Mouse (Mus musculus) left cerebral cortex, postnatal 25 days (tissue): ENCODE data around the gene Mrfap1. TPM values are rescaled to one million over a fixed set of nuclear protein-coding genes. Genes with fewer than 3 reads are reported as not detected.
"Not testable (repeated sequence)": the region's sequence is repeated elsewhere in the genome, so short reads cannot be mapped to it uniquely, and the experiment has no call there.

Source experiments
- DNase-seq, 2 experiments: peaks; one replicate each; pipeline ENCODE4 v3.0.0; 2022; ENCODE audit warnings: low spot score in 2 of 2, mixed read lengths in 1 of 2
- intact Hi-C: fragments of 180-260 bp; cut with DNase I; formaldehyde crosslinking; loops from one replicate; pipeline ENCODE4 v1.15.1; 2025
- total RNA-seq, 2 experiments: library from RNA; stranded (reverse); gene quantifications; 2 replicates each; pipeline ENCODE4 v1.2.3; 2021

Mrfap1 gene
- total RNA-seq, 2 experiments from 2014 or later, result 437 to 460 TPM

DNA sequence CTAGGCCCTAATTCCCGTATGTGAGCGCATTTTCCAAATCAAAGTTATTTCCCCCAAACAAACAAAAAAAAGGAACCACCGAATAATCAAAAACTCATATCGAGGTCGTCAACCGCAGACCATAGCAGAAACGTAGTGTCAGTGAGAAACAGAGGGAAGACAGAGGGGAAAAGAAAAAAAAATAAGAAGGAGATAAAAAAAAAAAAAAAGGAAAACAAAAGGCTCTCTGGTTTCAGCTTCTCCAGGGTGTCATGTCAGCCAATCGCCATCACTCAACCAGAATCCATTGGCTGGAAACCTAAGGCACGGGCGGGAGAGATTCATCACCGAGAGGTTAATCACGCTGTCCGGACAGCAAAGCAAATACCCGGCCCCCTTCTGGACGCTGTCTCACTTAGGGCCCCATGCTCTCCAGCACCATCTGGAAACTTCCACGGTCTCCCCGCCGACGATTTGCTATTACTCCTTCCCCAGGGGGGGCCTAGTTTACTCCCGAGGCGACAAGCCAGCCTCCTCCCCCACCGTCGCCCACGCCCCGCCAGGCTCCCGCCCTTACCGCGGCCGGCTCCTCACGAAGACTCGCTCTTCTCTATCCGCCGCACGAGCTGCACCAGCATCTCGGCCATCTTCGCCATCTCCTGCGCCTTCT is 801 bp downstream of the Mrfap1 start:
- intact Hi-C loops, result not testable (repeated sequence)
- peak; percentile 75 to 79 for DNase-seq

DNA sequence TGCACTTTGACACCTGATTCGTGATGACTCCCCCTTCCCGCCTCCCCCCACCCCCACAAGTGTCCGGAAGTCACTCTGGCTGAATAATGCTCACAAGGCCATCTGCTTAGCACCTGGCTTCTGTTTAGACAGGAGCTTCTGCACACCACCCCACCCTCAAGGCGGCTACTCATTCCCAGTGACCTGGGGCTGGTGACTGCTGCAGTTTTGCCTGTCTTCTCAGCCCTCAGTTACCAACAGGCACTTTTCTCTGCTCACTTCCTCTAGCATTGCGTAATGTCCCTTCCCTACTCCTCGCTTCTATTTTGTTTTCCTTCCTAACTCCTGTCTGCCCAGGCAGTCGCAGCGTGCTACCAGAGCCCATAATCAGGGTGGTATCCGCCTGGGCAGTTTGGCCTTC is 4.7 kb downstream of the Mrfap1 start:
- DNase-seq, result no peak
- intact Hi-C loops, result no loop called here

DNA sequence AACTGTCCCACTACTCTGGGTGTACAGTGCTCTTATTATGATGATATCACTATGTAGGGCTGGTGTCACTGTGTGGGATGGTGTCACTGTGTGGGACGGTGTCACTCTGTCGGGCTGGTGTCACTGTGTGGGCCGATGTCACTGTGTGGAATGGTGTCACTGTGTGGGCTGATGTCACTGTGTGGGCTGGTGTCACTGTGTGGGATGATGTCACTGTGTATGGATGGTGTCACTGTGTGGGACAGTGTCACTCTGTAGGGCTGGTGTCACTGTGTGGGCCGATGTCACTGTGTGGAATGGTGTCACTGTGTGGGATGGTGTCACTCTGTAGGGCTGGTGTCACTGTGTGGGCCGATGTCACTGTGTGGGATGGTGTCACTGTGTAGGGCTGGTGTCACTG is 10.5 kb downstream of the Mrfap1 start:
- intact Hi-C loops, result no loop called here
- no peak for DNase-seq

DNA sequence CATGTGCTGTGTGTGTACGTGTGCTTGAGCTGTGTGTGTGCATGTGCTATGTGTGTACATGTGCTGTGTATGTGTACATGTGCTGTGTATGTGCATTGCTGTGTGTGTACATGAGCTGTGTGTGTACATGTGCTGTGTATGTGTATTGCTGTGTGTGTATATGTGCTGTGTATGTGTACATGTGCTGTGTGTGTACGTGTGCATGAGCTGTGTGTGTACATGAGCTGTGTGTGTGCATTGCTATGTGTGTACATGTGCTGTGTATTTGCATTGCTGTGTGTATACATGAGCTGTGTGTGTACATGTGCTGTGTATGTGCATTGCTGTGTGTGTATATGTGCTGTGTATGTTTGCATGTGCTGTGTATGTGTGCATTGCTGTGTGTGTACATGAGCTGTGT is 17.1 kb downstream of the Mrfap1 start:
- DNase-seq, result no peak
- intact Hi-C loops, result no loop called here

DNA sequence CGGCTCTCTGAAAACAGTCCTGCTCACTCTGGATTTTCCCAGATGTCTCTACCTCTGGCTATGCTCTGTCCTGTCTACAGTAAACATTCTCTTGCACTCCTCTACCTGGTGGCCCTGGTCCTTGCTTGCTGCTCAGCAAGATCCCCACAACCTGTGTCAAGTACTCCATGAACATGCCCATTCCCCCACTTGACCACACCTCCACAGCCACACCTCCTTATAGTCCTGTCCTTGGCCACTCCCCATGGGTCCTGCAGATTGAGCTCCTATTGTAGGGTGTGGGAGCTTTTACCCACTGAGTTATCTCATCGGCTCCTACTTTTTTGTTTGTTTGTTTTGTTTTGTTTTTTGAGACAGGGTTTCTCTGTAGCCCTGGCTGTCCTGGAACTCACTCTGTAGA is 17.7 kb downstream of the Mrfap1 start:
- intact Hi-C loops, result no loop called here
- no peak for DNase-seq

DNA sequence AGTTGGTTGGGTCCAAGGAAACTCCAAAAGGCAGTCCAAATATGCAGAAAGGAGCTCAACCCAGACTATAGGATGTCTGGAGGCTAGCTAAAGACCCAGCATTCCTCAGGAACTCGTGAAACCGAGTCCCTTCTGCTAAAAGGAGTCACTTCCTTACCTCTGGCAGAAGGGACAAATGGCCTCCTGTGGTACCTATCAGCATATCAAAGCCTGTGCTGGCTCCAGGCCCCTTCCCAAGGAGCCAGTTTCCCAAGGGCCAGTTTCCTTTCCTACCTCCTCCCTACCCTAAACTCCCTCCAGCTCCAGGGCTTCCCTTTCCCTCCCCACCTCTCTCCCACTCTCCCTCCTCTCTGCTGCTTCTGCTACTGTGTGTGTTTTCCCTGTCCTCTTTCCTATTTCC is 19.4 kb downstream of the Mrfap1 start:
- intact Hi-C loops, result no loop called here
- DNase-seq, result no peak

DNA sequence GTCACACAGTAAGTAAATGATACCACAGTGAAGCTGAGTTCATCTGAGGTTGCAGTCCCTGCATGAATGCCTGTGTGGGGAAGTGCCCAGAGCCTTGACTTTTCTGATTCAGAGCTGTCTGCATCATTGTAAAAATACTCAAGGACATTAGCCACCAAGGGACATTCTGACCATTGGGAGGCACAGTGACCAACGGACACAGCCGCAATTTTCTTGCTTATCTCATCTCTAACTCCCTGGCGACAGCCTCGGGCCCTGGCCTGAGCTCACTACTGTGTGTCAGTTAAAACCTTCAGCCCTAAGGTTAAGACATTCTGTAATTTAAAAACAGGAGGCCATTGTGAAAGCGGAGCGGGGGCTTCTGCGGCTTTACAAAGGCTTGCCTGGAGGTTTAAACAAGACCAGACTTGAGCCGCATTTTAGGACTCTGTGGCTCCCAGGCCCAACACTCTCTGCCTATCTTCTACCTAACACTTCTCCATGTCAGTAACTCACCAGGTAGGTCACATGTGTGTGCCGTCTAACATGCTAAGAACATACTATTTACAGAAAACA is 20.5 kb downstream of the Mrfap1 start:
- intact Hi-C loops, result no loop called here

DNA sequence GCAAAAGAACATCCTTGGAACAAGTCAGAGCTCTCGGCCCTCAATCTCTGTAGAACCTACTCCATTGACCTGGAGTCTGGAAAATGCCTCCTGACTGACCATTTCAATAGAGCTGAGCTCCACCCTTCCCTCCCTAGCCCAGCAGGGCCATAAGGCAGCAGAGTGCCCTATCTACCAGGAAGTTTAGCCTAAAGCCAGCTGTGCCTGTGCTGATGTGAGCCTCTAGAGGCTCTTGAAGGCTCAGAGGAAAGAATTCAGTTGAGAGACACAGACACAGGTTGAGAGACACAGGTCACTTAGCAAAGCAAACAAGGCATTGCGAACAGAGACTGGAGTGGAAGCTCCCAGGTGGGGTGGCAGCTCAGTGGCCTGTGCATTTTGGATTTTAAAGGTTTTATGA is 21.3 kb downstream of the Mrfap1 start:
- DNase-seq, result no peak
- intact Hi-C loops, result no loop called here

More for the DNA sequence above, 20.5 kb downstream of the Mrfap1 start:
- DNase-seq, result no peak

DNA sequence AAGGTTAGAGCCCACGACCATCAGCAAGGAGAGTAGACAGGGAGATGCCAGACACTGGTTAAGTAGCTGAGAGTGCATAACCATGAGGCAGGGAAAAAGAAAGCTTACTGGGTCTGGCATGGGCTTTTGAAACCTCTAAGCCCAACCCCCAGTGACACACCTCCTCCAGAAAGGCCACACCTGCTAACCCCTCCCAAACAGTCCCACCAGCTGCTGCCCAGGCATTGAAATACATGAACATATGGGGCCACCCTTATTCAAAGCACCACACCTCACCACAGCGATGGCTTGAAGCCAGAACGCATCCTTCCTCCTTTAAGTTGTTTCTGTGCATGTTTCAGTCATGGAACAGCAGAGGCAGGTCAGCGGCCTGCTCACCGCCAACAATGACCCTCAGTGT is 24.0 kb downstream of the Mrfap1 start:
- intact Hi-C loops, result no loop called here
- DNase-seq, result no peak

DNA sequence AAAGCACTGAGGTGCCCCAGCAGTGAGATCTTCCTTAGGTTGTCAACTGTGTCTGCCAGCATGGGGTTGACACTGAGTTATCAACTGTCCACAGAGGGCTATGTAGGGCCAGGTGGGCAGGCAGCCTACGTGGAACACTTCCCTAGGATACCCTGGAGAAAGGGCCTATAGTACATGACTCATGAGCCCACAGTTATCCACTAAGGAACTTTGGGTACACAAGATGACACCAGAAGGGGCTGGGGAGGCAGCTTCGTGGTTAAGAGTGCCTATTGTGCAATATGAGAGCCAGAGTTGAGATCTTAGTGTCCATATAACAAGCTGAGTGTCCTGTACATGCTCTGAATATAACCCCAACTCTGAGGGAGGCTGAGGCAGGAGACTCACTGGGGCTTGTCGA is 27.0 kb downstream of the Mrfap1 start:
- intact Hi-C loops, result no loop called here
- no peak for DNase-seq

DNA sequence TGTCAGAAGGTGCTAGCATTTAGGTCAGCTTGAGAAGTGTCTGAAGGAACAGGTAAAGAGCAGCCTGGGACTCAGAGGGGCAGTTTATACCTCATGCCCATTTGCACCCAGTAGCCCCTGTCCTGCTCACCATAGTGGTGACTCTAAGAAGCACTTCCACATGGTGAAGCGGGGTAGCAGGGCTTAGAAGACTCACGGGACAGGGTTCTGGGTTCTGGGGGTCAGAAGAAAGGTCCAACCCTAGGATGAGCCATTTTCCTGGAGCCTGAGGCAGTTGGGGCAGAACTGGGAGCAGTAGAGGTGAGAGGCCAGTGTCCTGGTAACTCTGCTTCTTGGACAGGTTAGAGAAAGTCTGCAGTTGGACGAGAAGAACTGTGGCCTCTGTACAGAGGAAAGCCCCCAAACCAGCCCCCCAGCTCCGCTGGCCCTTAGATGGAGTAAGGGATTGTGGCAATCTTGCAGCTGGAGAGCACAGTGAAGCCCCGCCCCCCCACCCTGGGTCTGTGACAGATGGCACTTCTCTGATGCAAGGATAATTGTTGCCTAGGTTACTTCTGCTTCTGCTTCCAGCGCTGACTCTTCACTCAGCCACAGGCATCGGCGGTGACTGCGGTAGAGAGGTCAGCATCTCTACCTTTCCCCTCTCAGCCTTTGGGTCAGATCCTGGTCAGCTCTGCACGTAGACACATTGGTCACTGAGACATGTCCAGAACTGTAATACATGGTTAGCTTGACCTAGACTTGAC is 29.4 kb downstream of the Mrfap1 start:
- no peak for DNase-seq
- intact Hi-C loops, result no loop called here

DNA sequence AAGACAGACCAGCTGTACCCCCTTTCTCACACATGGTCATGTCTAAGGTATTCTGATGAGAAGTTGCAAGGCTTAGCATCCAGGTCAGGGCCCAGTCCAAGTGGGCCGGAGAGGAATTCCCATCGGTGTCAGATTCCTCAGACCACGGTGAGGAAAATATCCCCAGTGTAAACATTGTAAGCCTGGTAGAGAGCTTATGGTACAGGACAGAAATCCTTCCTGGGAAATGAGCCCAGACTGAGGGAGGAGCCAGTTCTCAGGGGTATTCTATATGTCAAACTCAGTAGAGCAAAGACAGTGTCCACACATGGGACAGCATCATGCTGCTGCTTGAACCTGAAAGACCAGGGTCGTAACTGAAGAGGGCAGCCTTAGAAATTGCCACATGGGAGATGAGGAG is 36.7 kb downstream of the Mrfap1 start:
- intact Hi-C loops, result no loop called here
- no peak for DNase-seq

DNA sequence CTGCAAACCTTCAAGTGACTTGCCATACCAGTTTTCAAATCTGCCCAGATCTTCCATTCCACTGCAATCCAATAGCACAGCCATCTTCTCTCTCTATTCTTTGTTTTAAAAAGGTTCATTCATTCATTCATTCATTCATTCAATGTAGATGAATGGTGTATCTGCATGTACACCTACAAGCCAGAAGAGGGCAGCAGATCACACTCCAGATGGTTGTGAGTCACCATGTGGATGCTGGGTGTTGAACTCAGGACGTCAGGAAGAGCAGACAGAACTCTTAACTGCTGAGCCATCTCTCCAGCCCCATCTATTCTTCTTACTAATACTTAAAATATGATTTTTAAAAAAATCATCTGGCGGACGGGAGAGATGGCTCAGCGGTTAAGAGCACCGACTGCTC is 39.5 kb downstream of the Mrfap1 start:
- intact Hi-C loops, result no loop called here
- DNase-seq, result no peak

DNA sequence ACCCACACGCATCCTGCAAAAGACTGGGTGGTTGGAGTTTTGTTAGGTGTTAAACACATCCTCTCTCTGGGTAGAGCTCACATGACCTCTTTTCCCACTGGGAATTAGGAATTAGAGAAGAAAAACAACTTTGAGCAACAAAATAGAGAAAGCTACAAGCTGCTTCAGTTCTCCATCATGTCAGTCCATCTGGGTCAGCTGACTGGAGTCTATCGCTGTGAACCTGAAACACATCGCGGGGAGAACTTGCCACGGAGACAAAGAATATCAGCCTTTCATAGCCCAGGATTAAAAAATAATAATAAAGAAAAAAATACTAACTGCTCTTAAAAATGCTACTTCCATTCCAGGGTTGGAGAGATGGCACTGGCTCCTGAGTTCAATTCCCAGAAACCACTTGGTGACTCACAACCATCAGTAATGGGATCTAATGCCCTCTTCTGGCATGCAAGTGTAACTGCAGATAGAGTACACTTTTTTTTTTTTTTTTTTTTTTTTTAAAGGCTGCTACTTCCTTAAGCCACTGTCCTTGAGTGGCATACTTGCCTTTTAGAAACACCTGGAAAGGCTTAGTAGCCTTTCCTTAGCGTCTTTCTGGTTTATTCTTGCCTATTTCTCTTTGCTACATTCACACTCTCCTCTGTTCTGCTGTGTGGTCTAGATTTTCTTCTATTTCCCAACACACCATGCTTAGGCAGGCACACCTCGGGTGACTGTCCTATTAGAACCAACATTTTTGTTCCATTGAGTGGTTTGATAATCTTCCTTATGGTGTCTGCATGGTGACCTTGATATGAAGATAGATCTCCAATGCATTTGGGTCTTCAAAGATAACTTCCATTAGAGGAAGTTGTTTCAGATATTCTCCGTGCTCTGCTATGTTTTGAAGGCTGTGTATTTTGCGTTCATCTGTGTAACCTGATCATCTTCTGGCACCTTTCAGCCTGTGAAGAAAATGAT is 46.2 kb downstream of the Mrfap1 start:
- intact Hi-C loops, result no loop called here
- DNase-seq, result no peak

DNA sequence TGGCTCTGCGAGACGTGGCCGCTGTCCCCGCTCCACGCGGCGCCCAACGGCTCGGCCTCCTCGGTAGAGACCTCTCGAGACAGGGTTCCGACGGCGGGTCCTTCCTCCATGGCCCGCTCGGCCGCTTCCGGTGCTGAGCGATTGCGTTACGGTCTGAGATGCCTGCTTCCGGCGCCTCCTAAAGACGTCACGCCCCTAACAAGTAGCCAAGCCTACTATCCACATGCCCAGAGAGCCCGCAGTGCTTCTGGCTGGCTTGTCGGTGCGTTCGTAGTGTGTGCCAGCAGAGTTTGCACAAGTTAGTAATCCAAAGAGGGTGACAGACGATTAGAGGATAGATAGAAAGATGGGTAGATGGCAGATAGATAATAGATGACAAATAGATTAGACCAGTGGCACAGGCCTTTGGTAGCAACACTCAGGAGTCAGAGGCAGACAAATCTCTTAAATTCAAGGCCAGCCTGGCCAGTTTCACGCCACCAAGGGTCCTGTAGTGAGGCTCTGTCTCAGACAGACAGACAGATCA is 48.0 kb downstream of the Mrfap1 start, which contains the start of gene Bloc1s4:
TSS of gene Bloc1s4 (minus strand) at position 115 of the 526 bp plus-strand sequence.
- intact Hi-C loops, result loop anchor here (5.0 to 10.0 kb wide), 2 partner anchors 164 to 216 kb away; no protein-coding TSS in a partner anchor

DNA sequence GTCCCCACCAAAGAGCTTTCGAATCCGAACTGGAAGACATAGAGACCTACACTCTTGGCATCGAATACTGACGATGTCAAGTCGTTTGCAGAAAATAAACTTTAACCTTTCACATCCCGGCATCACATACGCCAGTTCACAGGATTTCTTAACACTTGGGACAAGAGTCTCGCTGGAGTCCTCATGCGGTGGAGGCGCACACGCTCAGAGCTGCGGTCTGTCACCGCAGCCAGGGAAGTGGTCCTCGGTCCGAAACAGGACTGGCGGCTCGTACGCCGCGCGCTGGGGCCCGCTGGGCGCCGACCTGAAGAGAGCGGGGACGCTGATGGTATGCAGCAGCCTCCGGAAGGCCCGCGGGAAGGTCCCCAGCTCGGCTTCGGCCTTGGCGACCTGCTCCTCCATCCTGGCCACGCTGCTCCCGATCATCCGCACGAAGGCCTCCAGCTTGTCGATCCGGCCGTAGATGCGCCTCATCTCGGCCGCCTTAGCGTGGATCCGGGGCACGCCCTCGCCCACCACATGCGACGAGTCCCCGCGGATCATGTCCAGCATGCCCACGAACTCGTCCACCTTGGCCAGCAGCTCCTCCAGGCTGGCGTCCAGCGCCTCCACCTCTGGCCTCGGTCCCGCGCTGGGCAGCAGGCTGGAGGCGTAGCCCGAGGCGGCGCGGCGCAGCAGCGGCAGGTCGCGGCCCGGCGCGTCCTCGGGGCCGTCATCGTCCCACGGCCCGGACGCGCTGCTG is 48.6 kb downstream of the Mrfap1 start:
- intact Hi-C loops, result loop anchor here (5.0 to 10.0 kb wide), 2 partner anchors 163 to 216 kb away; no protein-coding TSS in a partner anchor
- peak in 1 of 2 experiments; percentile 18 for DNase-seq

More for the DNA sequence above, 48.0 kb downstream of the Mrfap1 start, which contains the start of gene Bloc1s4:
- peak; percentile 95 to 97 for DNase-seq

DNA sequence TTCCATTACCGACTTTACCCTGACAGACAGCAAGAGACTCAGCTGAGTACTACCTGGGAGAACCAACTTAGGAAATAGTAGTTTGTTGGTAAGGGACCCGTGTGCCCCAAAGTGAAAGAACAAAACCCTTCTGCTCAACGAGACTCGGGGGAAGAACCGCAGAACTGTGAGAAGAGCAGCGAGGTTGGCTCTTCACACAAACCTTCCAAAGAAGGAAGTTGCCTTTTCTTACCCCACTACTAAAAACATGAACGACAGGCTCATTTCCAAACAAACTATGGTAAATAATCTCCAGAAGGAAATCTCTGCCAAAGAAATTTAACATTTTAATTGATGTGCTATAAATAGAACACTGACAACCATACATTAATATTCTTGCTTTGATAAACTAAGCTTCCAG is 49.5 kb downstream of the Mrfap1 start:
- intact Hi-C loops, result loop anchor here (5.0 to 10.0 kb wide), 2 partner anchors 162 to 215 kb away; no protein-coding TSS in a partner anchor
- DNase-seq, result no peak
